15 mouse cellular contexts compared by ENCODE assay signal in the genomic region with DNA sequence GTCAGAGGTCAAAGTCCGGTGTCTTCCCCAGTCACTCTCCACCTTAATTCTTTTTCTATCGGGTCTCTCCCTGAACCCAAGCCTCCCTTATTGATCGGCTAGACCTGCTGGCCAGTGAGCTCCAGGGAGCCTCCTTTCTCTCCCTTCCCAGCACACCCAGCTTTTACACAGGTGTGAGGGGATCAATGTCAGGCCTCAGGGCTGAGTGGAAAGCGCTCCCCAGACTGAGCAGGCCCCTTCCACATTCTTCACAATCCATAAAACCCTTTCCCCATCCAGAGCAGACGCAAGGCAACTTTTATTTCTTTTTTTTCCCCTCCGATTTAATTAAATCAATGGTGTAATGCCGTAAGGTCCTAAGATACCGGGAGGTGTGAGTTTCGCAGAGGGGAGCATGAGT.
DNase-seq lines count a peak whose midpoint lies in the region; ATAC-seq and TF ChIP-seq lines count a peak whose summit lies in the region.
"Had no signal": no experiment of that assay in that cellular context is flagged by ENCODE, and none has a peak within 500 bp of the region (broad histone marks: within the 10 kb centered on the region; RNA-seq: fewer than 3 reads in every experiment).

No protein-coding gene starts in this region.

- WGBS in forebrain, embryonic 10.5 days = 6% methylated on average over 9 of the region's 9 CpGs
- 8% methylated on average over 9 of the region's 9 CpGs for WGBS in forebrain, postnatal 0 days
- 4% methylated on average over 8 of the region's 9 CpGs for WGBS in forebrain, embryonic 13.5 days
- 33% methylated on average over 9 of the region's 9 CpGs for WGBS in hindbrain, embryonic 15.5 days
- WGBS in midbrain, embryonic 12.5 days = 12% methylated on average over 8 of the region's 9 CpGs

- no peak for DNase-seq in forebrain, embryonic 10.5 days (ENCODE audit: extremely low spot score, low spot score)
- DNase-seq in forebrain, postnatal 0 days = no peak
- DNase-seq in kidney, postnatal 10 days = no peak
- no peak for DNase-seq in cerebellum, postnatal 36 days
- DNase-seq in urinary bladder, postnatal 10 days (ENCODE audit: low spot score) = no peak
- DNase-seq: gastrocnemius, postnatal 36 days; kidney, adult 11 months had no signal

- no peak for ATAC-seq in forebrain, postnatal 0 days
- no peak for ATAC-seq in forebrain, embryonic 13.5 days
- no peak for ATAC-seq in hindbrain, embryonic 15.5 days (ENCODE audit: low FRiP score, low read depth)
- ATAC-seq in midbrain, embryonic 12.5 days (ENCODE audit: low FRiP score, low read depth) = no peak

- TF ChIP-seq CTCF in forebrain, postnatal 0 days (IDR thresholded peaks at IDR 0.05; ENCODE audit: low read depth) = no peak

- H3K27me3 ChIP-seq in forebrain, embryonic 10.5 days (ENCODE audit: poor library complexity, severe bottlenecking) = no peaks in the 10 kb centered on the region
- H3K27me3 ChIP-seq in forebrain, postnatal 0 days (ENCODE audit: insufficient read depth, low read length) = no peaks in the 10 kb centered on the region
- no peaks in the 10 kb centered on the region for H3K27me3 ChIP-seq in forebrain, embryonic 13.5 days
- no peaks in the 10 kb centered on the region for H3K27me3 ChIP-seq in hindbrain, embryonic 15.5 days
- no peaks in the 10 kb centered on the region for H3K27me3 ChIP-seq in midbrain, embryonic 12.5 days
- H3K27me3 ChIP-seq: CH12.LX; heart, embryonic 12.5 days had no signal

- H3K27ac ChIP-seq in forebrain, embryonic 10.5 days = peak overlapping the region; percentile 88
- no peak overlapping the region for H3K27ac ChIP-seq in forebrain, postnatal 0 days (ENCODE audit: low read depth, low read length)
- H3K27ac ChIP-seq in forebrain, embryonic 13.5 days = peak overlapping the region; percentile 11; the same call in 1 of the 2 replicates
- peak overlapping the region; percentile 26; the same call in 1 of the 2 replicates for H3K27ac ChIP-seq in hindbrain, embryonic 15.5 days (replicated peaks)
- H3K27ac ChIP-seq in midbrain, embryonic 12.5 days (replicated peaks) = peak overlapping the region; percentile 80
- H3K27ac ChIP-seq: macrophage had no signal

- no peak overlapping the region for H3K4me2 ChIP-seq in forebrain, postnatal 0 days (ENCODE audit: low read depth)
- H3K4me2 ChIP-seq in forebrain, embryonic 13.5 days = no peak overlapping the region; the same call in 1 of the 2 replicates
- H3K4me2 ChIP-seq in hindbrain, embryonic 15.5 days = no peak overlapping the region
- no peak overlapping the region for H3K4me2 ChIP-seq in midbrain, embryonic 12.5 days (replicated peaks)
- H3K4me2 ChIP-seq: heart, embryonic 12.5 days; lung, embryonic 14.5 days had no signal

- no peaks in the 10 kb centered on the region for H3K36me3 ChIP-seq in forebrain, embryonic 10.5 days (replicated peaks)
- no peaks in the 10 kb centered on the region for H3K36me3 ChIP-seq in forebrain, postnatal 0 days (ENCODE audit: insufficient read depth)
- H3K36me3 ChIP-seq in forebrain, embryonic 13.5 days (ENCODE audit: poor library complexity, severe bottlenecking) = no peaks in the 10 kb centered on the region
- no peaks in the 10 kb centered on the region for H3K36me3 ChIP-seq in hindbrain, embryonic 15.5 days
- no peaks in the 10 kb centered on the region for H3K36me3 ChIP-seq in midbrain, embryonic 12.5 days
- H3K36me3 ChIP-seq: heart, embryonic 12.5 days had no signal

- H3K4me1 ChIP-seq in forebrain, embryonic 10.5 days = peaks cover 37% of the 10 kb centered on the region
- H3K4me1 ChIP-seq in forebrain, postnatal 0 days (ENCODE audit: insufficient read depth) = 0 out of 2 replicates have a peak, but pooled peaks cover 3% of the 10 kb centered on the region
- H3K4me1 ChIP-seq in forebrain, embryonic 13.5 days = peaks cover 19% of the 10 kb centered on the region
- H3K4me1 ChIP-seq in hindbrain, embryonic 15.5 days (replicated peaks) = peaks cover 18% of the 10 kb centered on the region
- H3K4me1 ChIP-seq in midbrain, embryonic 12.5 days = peaks cover 23% of the 10 kb centered on the region

- peak overlapping the region; percentile 30 for H3K4me3 ChIP-seq in forebrain, embryonic 10.5 days
- H3K4me3 ChIP-seq in forebrain, postnatal 0 days (ENCODE audit: low read depth, low read length) = no peak overlapping the region
- no peak overlapping the region for H3K4me3 ChIP-seq in forebrain, embryonic 13.5 days
- no peak overlapping the region for H3K4me3 ChIP-seq in hindbrain, embryonic 15.5 days
- no peak overlapping the region for H3K4me3 ChIP-seq in midbrain, embryonic 12.5 days
- H3K4me3 ChIP-seq: heart, embryonic 12.5 days; myocyte had no signal

- peaks cover 4% of the 10 kb centered on the region; the same call in 1 of the 2 replicates for H3K9me3 ChIP-seq in forebrain, embryonic 10.5 days
- H3K9me3 ChIP-seq in forebrain, postnatal 0 days (ENCODE audit: low read length) = no peaks in the 10 kb centered on the region
- H3K9me3 ChIP-seq in forebrain, embryonic 13.5 days (replicated peaks) = peaks cover 4% of the 10 kb centered on the region
- no peaks in the 10 kb centered on the region for H3K9me3 ChIP-seq in hindbrain, embryonic 15.5 days
- H3K9me3 ChIP-seq in midbrain, embryonic 12.5 days = no peaks in the 10 kb centered on the region

- no peak overlapping the region for H3K9ac ChIP-seq in forebrain, postnatal 0 days
- peak overlapping the region; percentile 16; the same call in 1 of the 2 replicates for H3K9ac ChIP-seq in forebrain, embryonic 13.5 days
- H3K9ac ChIP-seq in hindbrain, embryonic 15.5 days = no peak overlapping the region
- no peak overlapping the region; the same call in 1 of the 2 replicates for H3K9ac ChIP-seq in midbrain, embryonic 12.5 days (replicated peaks)
- H3K9ac ChIP-seq: heart, embryonic 12.5 days; lung, embryonic 14.5 days had no signal
